Mouse (Mus musculus) CH12.LX (cell line): ENCODE measurements at regions not wholly inside any gene's neighbourhood (a gene's known extent, or its start where the extent isn't known, plus 50 kb on each side); places are given as distances from the start of the nearest gene placed in this dataset.

ENCODE experiments used
- CTCF ChIP-seq, 2 experiments: IDR thresholded peaks in 1 of 2; conservative IDR thresholded peaks in 1 of 2; 2 replicates each; pipeline ENCODE4 v1.5.1; 2011 to 2012; ENCODE audit warnings: low read depth in 2 of 2, low read length in 2 of 2, improper control_type of control experiment in 1 of 2, inconsistent platforms in 1 of 2, mild to moderate bottlenecking in 1 of 2, moderate library complexity in 1 of 2
- E2F4 ChIP-seq: IDR thresholded peaks from 2 replicates; pipeline ENCODE4 v1.6.1; 2011; ENCODE audit warnings: low read depth, low read length, improper control_type of control experiment; ENCODE audit not compliant: insufficient replicate concordance
- EP300 ChIP-seq: IDR thresholded peaks from 2 replicates; pipeline ENCODE4 v1.6.1; 2011; ENCODE audit warnings: low read length, improper control_type of control experiment
- ETS1 ChIP-seq: conservative IDR thresholded peaks from 2 replicates; pipeline ENCODE4 v1.6.1; 2012; ENCODE audit warnings: low read depth, mild to moderate bottlenecking, inconsistent platforms, low read length, improper control_type of control experiment, moderate library complexity
- GABPA ChIP-seq: IDR thresholded peaks from 2 replicates; pipeline ENCODE4 v1.6.1; 2012; ENCODE audit warnings: low read depth, low read length, improper control_type of control experiment, inconsistent platforms; ENCODE audit not compliant: insufficient replicate concordance
- HCFC1 ChIP-seq: IDR thresholded peaks from 2 replicates; pipeline ENCODE4 v1.6.1; 2012; ENCODE audit warnings: low read depth, mild to moderate bottlenecking, inconsistent platforms, low read length, improper control_type of control experiment
- MEF2A ChIP-seq: IDR thresholded peaks from 2 replicates; pipeline ENCODE4 v1.6.1; 2014; ENCODE audit warnings: low read depth, mild to moderate bottlenecking, inconsistent platforms, low read length, improper control_type of control experiment, borderline replicate concordance
- MXI1 ChIP-seq: IDR thresholded peaks from 2 replicates; pipeline ENCODE4 v1.6.1; 2011; ENCODE audit warnings: mild to moderate bottlenecking, low read depth, low read length, improper control_type of control experiment
- POLR2A ChIP-seq: IDR thresholded peaks from 2 replicates; pipeline ENCODE4 v1.6.1; 2011; ENCODE audit warnings: low read depth, mild to moderate bottlenecking, improper control_type of control experiment, low read length
- RAD21 ChIP-seq: IDR thresholded peaks from 2 replicates; pipeline ENCODE4 v1.6.1; 2011; ENCODE audit warnings: low read depth, mild to moderate bottlenecking, low read length, improper control_type of control experiment, moderate library complexity
- SMC3 ChIP-seq: IDR thresholded peaks from 2 replicates; pipeline ENCODE4 v1.6.1; 2011; ENCODE audit warnings: low read depth, low read length, improper control_type of control experiment
- TCF12 ChIP-seq: IDR thresholded peaks from 2 replicates; pipeline ENCODE4 v1.6.1; 2014; ENCODE audit warnings: low read depth, mild to moderate bottlenecking, inconsistent platforms, low read length, improper control_type of control experiment
- ZC3H11A ChIP-seq: IDR thresholded peaks from 2 replicates; pipeline ENCODE4 v1.6.1; 2012; ENCODE audit warnings: low read depth, mild to moderate bottlenecking, inconsistent platforms, low read length, improper control_type of control experiment
- ZMIZ1 ChIP-seq: IDR thresholded peaks from 2 replicates; pipeline ENCODE4 v1.6.1; 2012; ENCODE audit warnings: low read depth, mild to moderate bottlenecking, inconsistent platforms, low read length, improper control_type of control experiment

DNA sequence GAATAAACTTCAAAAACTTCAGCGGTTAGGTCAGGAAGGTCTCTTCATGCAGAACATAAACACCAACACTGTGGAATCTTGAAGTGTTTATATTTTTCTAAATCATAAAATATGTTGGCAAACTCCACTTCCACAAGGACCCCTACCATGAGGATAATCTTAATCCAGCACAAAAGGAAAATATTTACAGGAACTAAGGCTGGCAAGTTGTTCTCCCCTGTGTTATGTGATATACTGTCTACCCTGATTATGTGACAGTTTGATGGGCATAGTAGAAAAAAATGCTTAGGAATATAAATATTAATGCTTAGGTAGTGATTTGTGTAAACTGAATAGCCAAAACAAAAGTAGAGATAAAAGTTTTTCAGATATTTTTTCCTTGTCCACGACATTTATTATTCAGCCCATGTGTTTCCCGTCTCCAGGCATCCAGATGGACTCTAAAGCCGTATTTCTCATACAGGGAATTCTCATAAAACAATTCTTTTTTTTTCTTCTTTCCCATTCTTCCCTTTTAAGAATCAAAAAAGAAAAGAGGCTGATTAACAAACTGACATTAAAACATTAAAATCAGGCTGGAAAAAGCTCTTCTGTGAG, 311.2 kb upstream of the Cdh11 start:
- TF ChIP-seq ETS1 (no peak), POLR2A (no peak), EP300 (no peak), HCFC1 (no peak), RAD21 (no peak), MXI1 (no peak), CTCF (conservative IDR thresholded peaks at IDR 0.05 in 1 of 2, IDR thresholded peaks at IDR 0.05 in 1 of 2; ENCODE audit: low read depth in 2 of 2, low read length in 2 of 2) (no peak), E2F4 (no peak), SMC3 (no peak), GABPA (no peak), ZC3H11A (no peak), ZMIZ1 (no peak), MEF2A (no peak), TCF12 (no peak)
